ENCODE assay signal across 8 mouse cellular contexts in the genomic region with DNA sequence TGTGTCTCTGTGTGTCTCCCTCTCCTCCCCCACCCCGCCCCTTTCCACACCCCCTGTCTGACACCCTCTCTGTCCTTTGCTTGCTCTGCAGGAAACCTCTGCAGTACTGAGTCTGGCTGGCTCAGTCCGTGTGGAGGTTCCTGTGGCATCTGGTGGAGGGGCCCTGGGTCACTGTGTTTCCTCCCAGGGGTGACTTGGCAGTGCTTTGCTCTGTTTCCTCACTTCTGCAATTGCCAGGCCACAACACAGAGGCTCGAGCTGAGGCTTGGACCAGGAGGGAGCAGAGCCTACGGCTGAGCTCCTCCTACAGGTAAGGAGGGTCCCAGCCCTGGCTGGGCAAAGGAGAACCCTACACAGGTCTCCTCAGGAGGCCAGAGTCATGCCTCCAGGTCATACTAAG. TPM values are rescaled to one million over a fixed set of nuclear protein-coding genes. Genes with fewer than 3 reads are reported as not detected.
DNase-seq lines count a peak whose midpoint lies in the region; ATAC-seq lines count a peak whose summit lies in the region.

A gene (plus strand): TSS at position 103 of the 400 bp plus-strand sequence.

- H3K9ac ChIP-seq in neural tube, embryonic 15.5 days (replicated peaks) = no peak within 1 kb of the TSS
- no peak within 1 kb of the TSS for H3K9ac ChIP-seq in hindbrain, embryonic 14.5 days

- no peaks in the 10 kb centered on the region for H3K9me3 ChIP-seq in neural tube, embryonic 15.5 days (replicated peaks)
- no peaks in the 10 kb centered on the region for H3K9me3 ChIP-seq in hindbrain, embryonic 14.5 days (ENCODE audit: control insufficient read depth, low read length)

- H3K27ac ChIP-seq in neural tube, embryonic 15.5 days (replicated peaks) = no peak within 1 kb of the TSS
- H3K27ac ChIP-seq in hindbrain, embryonic 14.5 days = no peak within 1 kb of the TSS

- ATAC-seq in common myeloid progenitor, adult 5-6 weeks (replicated peaks; ENCODE audit: low read depth, poor library complexity, severe bottlenecking) = peak; percentile 99
- ATAC-seq in neural tube, embryonic 15.5 days (ENCODE audit: low FRiP score) = no peak
- ATAC-seq in hindbrain, embryonic 14.5 days (ENCODE audit: low FRiP score) = no peak

- WGBS in neural tube, embryonic 15.5 days = 43% methylated on average over 4 of the region's 4 CpGs
- 37% methylated on average over 4 of the region's 4 CpGs for WGBS in hindbrain, embryonic 14.5 days

- no peaks in the 10 kb centered on the region for H3K4me1 ChIP-seq in neural tube, embryonic 15.5 days
- H3K4me1 ChIP-seq in hindbrain, embryonic 14.5 days (replicated peaks; ENCODE audit: control insufficient read depth, insufficient read depth, low read length) = no peaks in the 10 kb centered on the region

- H3K4me2 ChIP-seq in neural tube, embryonic 15.5 days = no peak within 1 kb of the TSS
- H3K4me2 ChIP-seq in hindbrain, embryonic 14.5 days (replicated peaks) = no peak within 1 kb of the TSS

- intact Hi-C loops in left cerebral cortex, postnatal 10 days (cut with DNase I) = no loop called here

- H3K4me3 ChIP-seq in neural tube, embryonic 15.5 days (replicated peaks) = no peak within 1 kb of the TSS
- H3K4me3 ChIP-seq in hindbrain, embryonic 14.5 days (replicated peaks; ENCODE audit: low read length) = no peak within 1 kb of the TSS

- no peaks in the 10 kb centered on the region for H3K36me3 ChIP-seq in neural tube, embryonic 15.5 days
- no peaks in the 10 kb centered on the region for H3K36me3 ChIP-seq in hindbrain, embryonic 14.5 days (replicated peaks; ENCODE audit: control insufficient read depth, insufficient read depth)

- DNase-seq in left cerebral cortex, postnatal 10 days (ENCODE audit: extremely low spot score in 1 of 2, low spot score in 2 of 2) = peak; percentile 28 to 55
- no peak for DNase-seq in left cerebral cortex, adult 8-10 months (ENCODE audit: low spot score in 2 of 2)
- DNase-seq in heart, postnatal 4 days = peak; percentile 29
- peak; percentile 67 to 76 for DNase-seq in lung, postnatal 4 days
- DNase-seq in retina, embryonic 14.5 days (ENCODE audit: low spot score) = no peak
- DNase-seq in hindbrain, embryonic 14.5 days (ENCODE audit: low spot score) = no peak

- no peaks in the 10 kb centered on the region for H3K27me3 ChIP-seq in neural tube, embryonic 15.5 days (replicated peaks)
- no peaks in the 10 kb centered on the region for H3K27me3 ChIP-seq in hindbrain, embryonic 14.5 days (ENCODE audit: control insufficient read depth, insufficient read depth, low read length)

RNA-seq across cellular contexts. Expression of the gene that starts here (rescaled TPM):
- 1 to 10 TPM; 1.3 to 1.6 TPM for total RNA-seq in left cerebral cortex, postnatal 10 days (2021)
- 1 to 10 TPM; 1.1 to 3.0 (median 1.8) TPM for total RNA-seq in left cerebral cortex, adult 8-10 months (2022)
- total RNA-seq in common myeloid progenitor, adult 5-6 weeks (2017) = 2.1 TPM in 2 replicates
- total RNA-seq in heart, postnatal 4 days (2021) = 1 to 10 TPM in 1 of 2 experiments, under 1 TPM in 1; 0.86 to 1.3 TPM
- polyA plus RNA-seq in neural tube, embryonic 15.5 days (2015; fragmentation: Nextera tagmentation; extraction: Ambion mirVana) = 0.65 and 1.2 TPM in 2 replicates
- 0.43 and 0.67 TPM in 2 replicates for polyA plus RNA-seq in hindbrain, embryonic 14.5 days (2014; fragmentation: Nextera tagmentation; extraction: Ambion mirVana)

Comparison
In these comparisons a context has a peak if more than half of its experiments do, and no peak if none do; other contexts are left out.
1. DNase-seq: peak in left cerebral cortex, postnatal 10 days (2 of 2), heart, postnatal 4 days (single experiment) and lung, postnatal 4 days (2 of 2); none in left cerebral cortex, adult 8-10 months (0 of 2), retina, embryonic 14.5 days (single experiment) and hindbrain, embryonic 14.5 days (single experiment).